7 mouse cellular contexts compared by ENCODE assay signal in genomic region chr3:21937281-21938035, GRCm38 (mm10).
DNase-seq lines count a peak whose midpoint lies in the region; ATAC-seq and TF ChIP-seq lines count a peak whose summit lies in the region.

No protein-coding gene starts in this region.

- no peak overlapping the region for H3K27ac ChIP-seq in hindbrain, embryonic 12.5 days

- TF ChIP-seq POLR2A in brain, embryonic 14.5 days (IDR thresholded peaks at IDR 0.05; ENCODE audit: borderline replicate concordance, extremely low read depth, insufficient read depth, insufficient read length, poor library complexity, severe bottlenecking), result no peak

- no peaks in the 10 kb centered on the region for H3K36me3 ChIP-seq in megakaryocyte, embryonic 14.5 days (replicated peaks; ENCODE audit: low read length)
- H3K36me3 ChIP-seq in hindbrain, embryonic 12.5 days, result no peaks in the 10 kb centered on the region

- peak; percentile 43 to 62 for DNase-seq in left cerebral cortex, adult 18-20 months (ENCODE audit: low spot score in 2 of 2)
- DNase-seq in left cerebral cortex, postnatal 4 days, result no peak
- peak; percentile 43 for DNase-seq in brain, embryonic 14.5 days (ENCODE audit: low read depth)
- peak; percentile 33 to 73 for DNase-seq in frontal cortex, postnatal 36 days (ENCODE audit: low spot score in 2 of 2)
- no peak for DNase-seq in heart, postnatal 4 days

- no peaks in the 10 kb centered on the region for H3K27me3 ChIP-seq in megakaryocyte, embryonic 14.5 days (replicated peaks)
- no peaks in the 10 kb centered on the region for H3K27me3 ChIP-seq in hindbrain, embryonic 12.5 days

- ATAC-seq in hindbrain, embryonic 12.5 days (ENCODE audit: low FRiP score), result no peak

- no peak overlapping the region for H3K9ac ChIP-seq in hindbrain, embryonic 12.5 days

- no peak overlapping the region for H3K4me2 ChIP-seq in hindbrain, embryonic 12.5 days (replicated peaks)

- no peaks in the 10 kb centered on the region for H3K9me3 ChIP-seq in megakaryocyte, embryonic 14.5 days
- H3K9me3 ChIP-seq in hindbrain, embryonic 12.5 days (replicated peaks), result no peaks in the 10 kb centered on the region

- peaks cover 58% of the 10 kb centered on the region for H3K4me1 ChIP-seq in megakaryocyte, embryonic 14.5 days
- H3K4me1 ChIP-seq in hindbrain, embryonic 12.5 days, result peaks cover 38% of the 10 kb centered on the region

- 42% methylated on average over 7 of the region's 7 CpGs for WGBS in hindbrain, embryonic 12.5 days

- no peak for TF ChIP-seq CTCF in brain, embryonic 14.5 days (IDR thresholded peaks at IDR 0.05; ENCODE audit: borderline replicate concordance, extremely low read depth, insufficient read depth, insufficient read length)

- intact Hi-C loops in left cerebral cortex, postnatal 4 days (cut with DNase I), result loop anchor here (10.0 kb wide), 1 partner anchor 1283 kb away; no protein-coding TSS in a partner anchor

- H3K4me3 ChIP-seq in megakaryocyte, embryonic 14.5 days (replicated peaks), result peak overlapping the region; percentile 93
- no peak overlapping the region for H3K4me3 ChIP-seq in hindbrain, embryonic 12.5 days

Comparison
In these comparisons a context has a peak if more than half of its experiments do, and no peak if none do; other contexts are left out.
1. DNase-seq: peak in left cerebral cortex, adult 18-20 months (2 of 2), brain, embryonic 14.5 days (single experiment) and frontal cortex, postnatal 36 days (2 of 2); none in left cerebral cortex, postnatal 4 days (single experiment) and heart, postnatal 4 days (single experiment).